Mouse (Mus musculus) liver, embryonic 11.5 days (tissue): ENCODE data around the gene Foxe3. TPM values are rescaled to one million over a fixed set of nuclear protein-coding genes. Genes with fewer than 3 reads are reported as not detected.

ENCODE experiments used
- ATAC-seq: fragments of 200-750 bp; cut with Nextera tagmentation; replicated peaks from 2 replicates; pipeline ENCODE4 v1.8.0; 2017; ENCODE audit warnings: moderate number of reproducible peaks, mild to moderate bottlenecking, moderate TSS enrichment, moderate library complexity; ENCODE audit not compliant: low FRiP score
- DNase-seq: peaks from one replicate; pipeline ENCODE4 v3.0.0-alpha.2; 2017; ENCODE audit warnings: low spot score
- H3K27ac ChIP-seq: fragments of 300-500 bp; sonication (generic); 2 replicates; pipeline ENCODE4 v1.5.1; 2014; ENCODE audit warnings: mild to moderate bottlenecking, low read depth, low read length, control low read depth
- H3K27me3 ChIP-seq: fragments of 300-500 bp; sonication (generic); replicated peaks from 2 replicates; pipeline ENCODE4 v1.6.1; 2014; ENCODE audit warnings: low read length, mixed read lengths; ENCODE audit not compliant: control insufficient read depth, insufficient read depth
- H3K36me3 ChIP-seq: fragments of 300-500 bp; sonication (generic); 2 replicates; pipeline ENCODE4 v1.6.1; 2014; ENCODE audit warnings: mild to moderate bottlenecking, low read length, moderate library complexity, mixed read lengths; ENCODE audit not compliant: control insufficient read depth, insufficient read depth
- H3K4me1 ChIP-seq: fragments of 300-500 bp; sonication (generic); replicated peaks from 2 replicates; pipeline ENCODE4 v1.6.1; 2014; ENCODE audit warnings: low read length, mixed read lengths; ENCODE audit not compliant: control insufficient read depth, insufficient read depth
- H3K4me2 ChIP-seq: fragments of 300-500 bp; sonication (generic); 2 replicates; pipeline ENCODE4 v1.6.1; 2014; ENCODE audit warnings: mild to moderate bottlenecking, control low read depth, moderate library complexity
- H3K4me3 ChIP-seq: fragments of 300-500 bp; sonication (generic); 2 replicates; pipeline ENCODE4 v1.5.1; 2014; ENCODE audit warnings: low read depth, low read length, control low read depth
- H3K9ac ChIP-seq: fragments of 300-500 bp; sonication (generic); 2 replicates; pipeline ENCODE4 v1.6.1; 2014; ENCODE audit warnings: low read depth, low read length, control low read depth
- H3K9me3 ChIP-seq: fragments of 300-500 bp; sonication (generic); 2 replicates; pipeline ENCODE4 v1.6.1; 2016; ENCODE audit warnings: low read length, inconsistent platforms, mixed read lengths; ENCODE audit not compliant: control insufficient read depth
- WGBS: fragments of 180-500 bp; shearing (Covaris S2); extraction: QIAGEN DNeasy Blood & Tissue Kit; methylation state at CpG from one replicate; pipeline ENCODE4 v1.1.7; 2014; 5-methylcytosine and 5-hydroxymethylcytosine counted together
- polyA plus RNA-seq: library from polyadenylated mRNA; unstranded; fragments of >200 nt; fragmentation: Nextera tagmentation; extraction: Ambion mirVana; gene quantifications from 2 replicates; pipeline ENCODE4 v1.2.1, GENCODE M21; 2014

Foxe3 gene
- polyA plus RNA-seq, 1 experiment from 2014 or later = not detected

- no peak overlapping the region for H3K4me3 ChIP-seq
- H3K36me3 ChIP-seq = no peaks in the 10 kb centered on the region
- ATAC-seq (no peak), DNase-seq (no peak)
- H3K27me3 ChIP-seq = peaks cover 2% of the 10 kb centered on the region; the same call in 1 of the 2 replicates
- 63% methylated on average over 7 of the region's 7 CpGs for WGBS
- no peaks in the 10 kb centered on the region for H3K9me3 ChIP-seq
- no peak overlapping the region for H3K9ac ChIP-seq
- no peaks in the 10 kb centered on the region for H3K4me1 ChIP-seq
- H3K4me2 ChIP-seq = no peak overlapping the region
- no peak overlapping the region for H3K27ac ChIP-seq
These were observed 22.2 kb upstream of the Foxe3 start for GRCm38 (mm10) chr4:114947852-114948481.

GRCm38 (mm10) chr4:114947395-114947794 is 21.6 kb upstream of the Foxe3 start:
- H3K4me2 ChIP-seq = no peak overlapping the region
- H3K9me3 ChIP-seq = no peaks in the 10 kb centered on the region
- peak; percentile 68 for DNase-seq
- H3K27me3 ChIP-seq = peaks cover 2% of the 10 kb centered on the region; the same call in 1 of the 2 replicates
- no peak overlapping the region for H3K27ac ChIP-seq
- H3K9ac ChIP-seq = no peak overlapping the region
- no peaks in the 10 kb centered on the region for H3K36me3 ChIP-seq
- no peak overlapping the region for H3K4me3 ChIP-seq
- WGBS = 26% methylated on average over 6 of the region's 6 CpGs
- ATAC-seq = peak; percentile 68
- H3K4me1 ChIP-seq = no peaks in the 10 kb centered on the region

- Histone ChIP-seq H3K36me3 (no peaks in the 10 kb centered on the region), H3K4me3 (no peak overlapping the region), H3K9me3 (no peaks in the 10 kb centered on the region), H3K9ac (no peak overlapping the region), H3K27me3 (peaks cover 2% of the 10 kb centered on the region; the same call in 1 of the 2 replicates), H3K4me2 (no peak overlapping the region), H3K27ac (no peak overlapping the region), H3K4me1 (no peaks in the 10 kb centered on the region)
- ATAC-seq (no peak), DNase-seq (no peak)
- WGBS = 73% methylated on average over 4 of the region's 4 CpGs
These were observed 20.6 kb upstream of the Foxe3 start for GRCm38 (mm10) chr4:114946416-114946815.

GRCm38 (mm10) chr4:114945021-114945420 is 19.2 kb upstream of the Foxe3 start:
- Histone ChIP-seq H3K9ac (no peak overlapping the region), H3K4me2 (no peak overlapping the region), H3K27ac (no peak overlapping the region), H3K4me3 (no peak overlapping the region), H3K36me3 (no peaks in the 10 kb centered on the region), H3K27me3 (peaks cover 2% of the 10 kb centered on the region; the same call in 1 of the 2 replicates), H3K4me1 (no peaks in the 10 kb centered on the region), H3K9me3 (no peaks in the 10 kb centered on the region)
- DNase-seq (no peak), ATAC-seq (no peak)
- WGBS = 53% methylated on average over 5 of the region's 5 CpGs

GRCm38 (mm10) chr4:114942583-114942982 is 16.8 kb upstream of the Foxe3 start:
- Histone ChIP-seq H3K36me3 (no peaks in the 10 kb centered on the region), H3K9ac (no peak overlapping the region), H3K4me1 (no peaks in the 10 kb centered on the region), H3K4me3 (no peak overlapping the region), H3K9me3 (no peaks in the 10 kb centered on the region), H3K4me2 (no peak overlapping the region), H3K27me3 (peaks cover 4% of the 10 kb centered on the region), H3K27ac (no peak overlapping the region)
- 66% methylated on average over 8 of the region's 8 CpGs for WGBS
- DNase-seq = no peak
- no peak for ATAC-seq

- no peak for DNase-seq
- H3K27me3 ChIP-seq = peaks cover 4% of the 10 kb centered on the region
These were observed 16.3 kb upstream of the Foxe3 start for GRCm38 (mm10) chr4:114942112-114942511.

GRCm38 (mm10) chr4:114941311-114941710 is 15.5 kb upstream of the Foxe3 start:
- Histone ChIP-seq H3K4me3 (no peak overlapping the region), H3K9me3 (no peaks in the 10 kb centered on the region), H3K4me1 (no peaks in the 10 kb centered on the region), H3K9ac (no peak overlapping the region), H3K4me2 (no peak overlapping the region), H3K27ac (no peak overlapping the region), H3K36me3 (no peaks in the 10 kb centered on the region), H3K27me3 (peaks cover 4% of the 10 kb centered on the region)
- ATAC-seq = no peak
- DNase-seq = no peak
- WGBS = 82% methylated on average over 4 of the region's 4 CpGs

More at GRCm38 (mm10) chr4:114942112-114942511, 16.3 kb upstream of the Foxe3 start:
- Histone ChIP-seq H3K4me1 (no peaks in the 10 kb centered on the region), H3K4me2 (no peak overlapping the region), H3K4me3 (no peak overlapping the region), H3K9ac (no peak overlapping the region), H3K36me3 (no peaks in the 10 kb centered on the region), H3K9me3 (no peaks in the 10 kb centered on the region), H3K27ac (no peak overlapping the region)
- WGBS = 59% methylated on average over 4 of the region's 4 CpGs
- no peak for ATAC-seq

- Histone ChIP-seq H3K9ac (no peak overlapping the region), H3K9me3 (no peaks in the 10 kb centered on the region), H3K4me2 (no peak overlapping the region), H3K27me3 (peaks cover 4% of the 10 kb centered on the region), H3K36me3 (no peaks in the 10 kb centered on the region), H3K27ac (no peak overlapping the region), H3K4me3 (no peak overlapping the region), H3K4me1 (no peaks in the 10 kb centered on the region)
- DNase-seq (no peak), ATAC-seq (no peak)
- WGBS = 49% methylated on average over 3 of the region's 3 CpGs
These were observed 12.4 kb upstream of the Foxe3 start for GRCm38 (mm10) chr4:114938248-114938647.

- Histone ChIP-seq H3K9me3 (no peaks in the 10 kb centered on the region), H3K4me2 (no peak overlapping the region), H3K9ac (no peak overlapping the region), H3K36me3 (no peaks in the 10 kb centered on the region), H3K4me3 (no peak overlapping the region), H3K27me3 (peaks cover 5% of the 10 kb centered on the region), H3K4me1 (no peaks in the 10 kb centered on the region), H3K27ac (no peak overlapping the region)
- 72% methylated on average over 4 of the region's 4 CpGs for WGBS
- DNase-seq (no peak), ATAC-seq (no peak)
These were observed 11.7 kb upstream of the Foxe3 start for GRCm38 (mm10) chr4:114937459-114938047.
